Mouse (Mus musculus) liver, embryonic 13.5 days (tissue): ENCODE measurements around the gene Slc38a1. TPM values are rescaled to one million over a fixed set of nuclear protein-coding genes. Genes with fewer than 3 reads are reported as not detected.
"Not testable (repeated sequence)": the region's sequence is repeated elsewhere in the genome, so short reads cannot be mapped to it uniquely, and the experiment has no call there.

ENCODE experiments used
- ATAC-seq: fragments of 200-750 bp; cut with Nextera tagmentation; 2 replicates; pipeline ENCODE4 v1.8.0; 2017; ENCODE audit warnings: low read depth, mild to moderate bottlenecking, moderate number of reproducible peaks, moderate library complexity
- DNase-seq: peaks from one replicate; pipeline ENCODE4 v3.0.0; 2022
- H3K27ac ChIP-seq: fragments of 300-500 bp; sonication (generic); 2 replicates; pipeline ENCODE4 v1.5.1; 2015; ENCODE audit warnings: moderate library complexity, mild to moderate bottlenecking, inconsistent platforms
- H3K27me3 ChIP-seq: fragments of 300-500 bp; sonication (generic); 2 replicates; pipeline ENCODE4 v1.6.1; 2015; ENCODE audit warnings: mild to moderate bottlenecking, inconsistent platforms
- H3K36me3 ChIP-seq: fragments of 300-500 bp; sonication (generic); 2 replicates; pipeline ENCODE4 v1.6.1; 2015; ENCODE audit warnings: mild to moderate bottlenecking, inconsistent platforms
- H3K4me1 ChIP-seq: fragments of 300-500 bp; sonication (generic); replicated peaks from 2 replicates; pipeline ENCODE4 v1.6.1; 2015; ENCODE audit warnings: inconsistent platforms
- H3K4me2 ChIP-seq: fragments of 300-500 bp; sonication (generic); 2 replicates; pipeline ENCODE4 v1.6.1; 2015; ENCODE audit warnings: inconsistent platforms, mild to moderate bottlenecking, moderate library complexity
- H3K4me3 ChIP-seq: fragments of 300-500 bp; sonication (generic); replicated peaks from 2 replicates; pipeline ENCODE4 v1.5.1; 2015; ENCODE audit warnings: mild to moderate bottlenecking, inconsistent platforms
- H3K9ac ChIP-seq: fragments of 300-500 bp; sonication (generic); 2 replicates; pipeline ENCODE4 v1.6.1; 2015; ENCODE audit warnings: mild to moderate bottlenecking, inconsistent platforms
- H3K9me3 ChIP-seq: fragments of 300-500 bp; sonication (generic); replicated peaks from 2 replicates; pipeline ENCODE4 v1.6.1; 2016; ENCODE audit warnings: inconsistent platforms
- WGBS: fragments of 180-500 bp; shearing (Covaris S2); methylation state at CpG from one replicate; pipeline ENCODE4 v1.1.7; 2015; ENCODE audit not compliant: insufficient replicate concordance; 5-methylcytosine and 5-hydroxymethylcytosine counted together
- polyA plus RNA-seq: library from polyadenylated mRNA; unstranded; fragments of >200 nt; fragmentation: Nextera tagmentation; extraction: Ambion mirVana; gene quantifications from 2 replicates; pipeline ENCODE4 v1.2.1, GENCODE M21; 2015

The Slc38a1 gene
- polyA plus RNA-seq, 1 experiment from 2014 or later = 29.6 TPM

GRCm38 (mm10) chr15:96638173-96638572, 4.5 kb downstream of the Slc38a1 start:
- H3K27ac ChIP-seq = no peak overlapping the region
- DNase-seq = no peak
- no peaks in the 10 kb centered on the region; the same call in 1 of the 2 replicates for H3K9me3 ChIP-seq
- no peak overlapping the region for H3K9ac ChIP-seq
- 41% methylated on average over 10 of the region's 10 CpGs for WGBS
- no peaks in the 10 kb centered on the region for H3K27me3 ChIP-seq
- no peak for ATAC-seq
- H3K4me2 ChIP-seq = peak overlapping the region; percentile 97
- peaks cover 46% of the 10 kb centered on the region for H3K4me1 ChIP-seq
- no peak overlapping the region for H3K4me3 ChIP-seq
- H3K36me3 ChIP-seq = peaks cover 33% of the 10 kb centered on the region

GRCm38 (mm10) chr15:96634670-96635405, 7.9 kb downstream of the Slc38a1 start:
- H3K4me2 ChIP-seq = no peak overlapping the region
- no peak overlapping the region for H3K27ac ChIP-seq
- H3K4me1 ChIP-seq = peaks cover 21% of the 10 kb centered on the region
- WGBS = 82% methylated on average over 19 of the region's 19 CpGs
- H3K36me3 ChIP-seq = peaks cover 45% of the 10 kb centered on the region
- no peak overlapping the region for H3K9ac ChIP-seq
- no peak for DNase-seq
- peaks cover 3% of the 10 kb centered on the region; the same call in 1 of the 2 replicates for H3K9me3 ChIP-seq
- H3K27me3 ChIP-seq = no peaks in the 10 kb centered on the region
- ATAC-seq = no peak
- no peak overlapping the region for H3K4me3 ChIP-seq

GRCm38 (mm10) chr15:96632201-96632600, 10.5 kb downstream of the Slc38a1 start:
- Histone ChIP-seq H3K27me3 (no peaks in the 10 kb centered on the region), H3K4me1 (peaks cover 10% of the 10 kb centered on the region), H3K9ac (no peak overlapping the region), H3K4me3 (no peak overlapping the region), H3K9me3 (peaks cover 3% of the 10 kb centered on the region; the same call in 1 of the 2 replicates), H3K27ac (no peak overlapping the region), H3K4me2 (no peak overlapping the region), H3K36me3 (peaks cover 41% of the 10 kb centered on the region)
- DNase-seq = no peak
- WGBS = 84% methylated on average over 5 of the region's 5 CpGs
- ATAC-seq = no peak

GRCm38 (mm10) chr15:96631107-96631718, 11.5 kb downstream of the Slc38a1 start:
- Histone ChIP-seq H3K27ac (no peak overlapping the region), H3K9me3 (peaks cover 3% of the 10 kb centered on the region; the same call in 1 of the 2 replicates), H3K36me3 (peaks cover 37% of the 10 kb centered on the region), H3K4me1 (peaks cover 16% of the 10 kb centered on the region), H3K4me2 (no peak overlapping the region), H3K27me3 (no peaks in the 10 kb centered on the region), H3K4me3 (no peak overlapping the region), H3K9ac (no peak overlapping the region)
- DNase-seq (no peak), ATAC-seq (no peak)
- WGBS = 76% methylated on average over 13 of the region's 13 CpGs

- H3K9me3 ChIP-seq = 0 out of 2 replicates have a peak, but pooled peaks cover 3% of the 10 kb centered on the region
- H3K27ac ChIP-seq = no peak overlapping the region
- no peak overlapping the region for H3K4me2 ChIP-seq
- ATAC-seq (no peak), DNase-seq (no peak)
- H3K4me3 ChIP-seq = no peak overlapping the region
- 67% methylated on average over 7 of the region's 7 CpGs for WGBS
- H3K36me3 ChIP-seq = peaks cover 32% of the 10 kb centered on the region
- H3K9ac ChIP-seq = no peak overlapping the region
- H3K4me1 ChIP-seq = peaks cover 16% of the 10 kb centered on the region
- no peaks in the 10 kb centered on the region for H3K27me3 ChIP-seq
These were observed 14.5 kb downstream of the Slc38a1 start for GRCm38 (mm10) chr15:96628256-96628655.

GRCm38 (mm10) chr15:96626871-96627270, 15.8 kb downstream of the Slc38a1 start:
- no peak overlapping the region for H3K27ac ChIP-seq
- WGBS = 61% methylated on average over 5 of the region's 5 CpGs
- no peak for ATAC-seq

GRCm38 (mm10) chr15:96625012-96625411, 17.7 kb downstream of the Slc38a1 start:
- WGBS = 79% methylated on average over 9 of the region's 9 CpGs
- H3K36me3 ChIP-seq = peaks cover 42% of the 10 kb centered on the region
- not testable (repeated sequence) for H3K27me3 ChIP-seq, H3K9me3 ChIP-seq, H3K4me3 ChIP-seq, ATAC-seq, DNase-seq, H3K4me2 ChIP-seq, H3K9ac ChIP-seq, H3K27ac ChIP-seq
- H3K4me1 ChIP-seq = peaks cover 16% of the 10 kb centered on the region; the same call in 1 of the 2 replicates

More at GRCm38 (mm10) chr15:96626871-96627270, 15.8 kb downstream of the Slc38a1 start:
- H3K4me3 ChIP-seq = no peak overlapping the region
- DNase-seq = no peak
- H3K9me3 ChIP-seq = peaks cover 4% of the 10 kb centered on the region; the same call in 1 of the 2 replicates
- no peak overlapping the region for H3K4me2 ChIP-seq
- peaks cover 34% of the 10 kb centered on the region for H3K36me3 ChIP-seq
- no peaks in the 10 kb centered on the region for H3K27me3 ChIP-seq
- H3K4me1 ChIP-seq = peaks cover 16% of the 10 kb centered on the region
- no peak overlapping the region for H3K9ac ChIP-seq

- Histone ChIP-seq H3K4me3 (no peak overlapping the region), H3K27ac (no peak overlapping the region), H3K9me3 (peaks cover 4% of the 10 kb centered on the region; the same call in 1 of the 2 replicates), H3K4me1 (peaks cover 8% of the 10 kb centered on the region; the same call in 1 of the 2 replicates), H3K4me2 (no peak overlapping the region), H3K9ac (no peak overlapping the region), H3K27me3 (no peaks in the 10 kb centered on the region), H3K36me3 (peaks cover 54% of the 10 kb centered on the region)
- DNase-seq (no peak), ATAC-seq (no peak)
- WGBS = 84% methylated on average over 7 of the region's 7 CpGs
These were observed 20.3 kb downstream of the Slc38a1 start for GRCm38 (mm10) chr15:96622376-96622775.

GRCm38 (mm10) chr15:96621686-96622085, 21.0 kb downstream of the Slc38a1 start:
- H3K4me3 ChIP-seq = no peak overlapping the region
- peaks cover 58% of the 10 kb centered on the region for H3K36me3 ChIP-seq
- no peak overlapping the region for H3K4me2 ChIP-seq
- peaks cover 1% of the 10 kb centered on the region; the same call in 1 of the 2 replicates for H3K4me1 ChIP-seq
- H3K27ac ChIP-seq = no peak overlapping the region
- no peaks in the 10 kb centered on the region for H3K27me3 ChIP-seq
- peaks cover 4% of the 10 kb centered on the region; the same call in 1 of the 2 replicates for H3K9me3 ChIP-seq
- ATAC-seq (no peak), DNase-seq (no peak)
- WGBS = 64% methylated on average over 6 of the region's 6 CpGs
- no peak overlapping the region for H3K9ac ChIP-seq

- Histone ChIP-seq H3K36me3 (peaks cover 69% of the 10 kb centered on the region), H3K27me3 (no peaks in the 10 kb centered on the region), H3K4me3 (no peak overlapping the region), H3K9ac (no peak overlapping the region), H3K4me2 (no peak overlapping the region), H3K4me1 (no peaks in the 10 kb centered on the region), H3K27ac (no peak overlapping the region), H3K9me3 (peaks cover under 1% of the 10 kb centered on the region; the same call in 1 of the 2 replicates)
- ATAC-seq (no peak), DNase-seq (no peak)
- WGBS = 82% methylated on average over 7 of the region's 7 CpGs
These were observed 25.2 kb downstream of the Slc38a1 start for GRCm38 (mm10) chr15:96617555-96617954.

- no peak overlapping the region for H3K4me2 ChIP-seq
These were observed 34.0 kb downstream of the Slc38a1 start for GRCm38 (mm10) chr15:96608671-96609070.

More at GRCm38 (mm10) chr15:96608671-96609070, 34.0 kb downstream of the Slc38a1 start:
- no peak for ATAC-seq
- 74% methylated on average over 7 of the region's 7 CpGs for WGBS
- Histone ChIP-seq H3K4me3 (no peak overlapping the region), H3K4me1 (peaks cover 7% of the 10 kb centered on the region; the same call in 1 of the 2 replicates), H3K27me3 (no peaks in the 10 kb centered on the region), H3K9ac (no peak overlapping the region), H3K36me3 (peaks cover 71% of the 10 kb centered on the region), H3K9me3 (no peaks in the 10 kb centered on the region), H3K27ac (no peak overlapping the region)
- DNase-seq = no peak
